Mouse (Mus musculus): ENCODE results near the gene Rpusd3. TPM values are rescaled to one million over a fixed set of nuclear protein-coding genes. Genes with fewer than 3 reads are reported as not detected.

Gene Rpusd3
- total RNA-seq, 2 experiments from 2014 or later, result 31.1 to 32.4 TPM

GRCm38 (mm10) chr6:113429965-113430364 is 10.8 kb upstream of the Rpusd3 start:
- no peak for DNase-seq

- no peak for DNase-seq
Observed at GRCm38 (mm10) chr6:113428006-113428405, 8.9 kb upstream of the Rpusd3 start.

DNA sequence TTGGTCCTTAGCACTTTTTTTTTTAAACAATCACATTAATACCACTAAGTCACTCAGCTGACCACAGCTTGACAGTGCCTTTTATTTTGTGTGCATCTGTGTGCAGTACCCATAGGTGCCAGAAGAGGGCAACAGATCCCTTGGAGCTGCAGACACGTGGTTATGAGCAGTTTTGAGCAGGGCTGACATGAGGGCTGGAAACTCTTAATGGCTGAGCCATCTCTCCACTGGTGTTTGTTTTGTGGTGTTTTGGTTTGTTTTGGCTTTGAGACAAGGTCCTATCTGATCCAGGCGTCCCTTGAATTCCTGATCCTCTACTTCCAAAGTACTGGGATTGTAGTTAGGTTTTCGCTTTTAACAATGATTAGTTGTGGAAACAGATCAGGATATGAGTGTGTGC is 8.3 kb upstream of the Rpusd3 start:
- DNase-seq, result no peak

DNA sequence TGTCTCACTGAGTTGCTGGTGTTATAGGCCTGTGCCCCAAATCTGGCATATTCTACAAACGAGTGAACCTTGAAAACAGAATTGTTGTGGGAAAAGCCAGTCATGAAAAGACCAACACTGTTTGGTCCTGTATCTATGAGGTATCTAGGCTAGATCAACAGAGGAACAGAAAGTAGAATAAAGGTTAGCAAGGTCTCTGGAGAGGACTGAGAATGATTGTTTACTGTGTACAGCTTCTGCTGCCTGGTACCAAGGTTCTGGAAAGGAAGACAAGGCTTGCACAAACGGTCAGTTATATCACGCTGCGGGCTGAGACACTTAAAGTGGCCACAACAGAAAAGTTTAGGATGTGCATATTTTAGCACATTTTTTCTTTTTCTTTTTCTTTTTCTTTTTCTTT is 7.6 kb upstream of the Rpusd3 start:
- no peak for DNase-seq

GRCm38 (mm10) chr6:113424187-113424586 is 5.0 kb upstream of the Rpusd3 start:
- DNase-seq, result no peak

DNA sequence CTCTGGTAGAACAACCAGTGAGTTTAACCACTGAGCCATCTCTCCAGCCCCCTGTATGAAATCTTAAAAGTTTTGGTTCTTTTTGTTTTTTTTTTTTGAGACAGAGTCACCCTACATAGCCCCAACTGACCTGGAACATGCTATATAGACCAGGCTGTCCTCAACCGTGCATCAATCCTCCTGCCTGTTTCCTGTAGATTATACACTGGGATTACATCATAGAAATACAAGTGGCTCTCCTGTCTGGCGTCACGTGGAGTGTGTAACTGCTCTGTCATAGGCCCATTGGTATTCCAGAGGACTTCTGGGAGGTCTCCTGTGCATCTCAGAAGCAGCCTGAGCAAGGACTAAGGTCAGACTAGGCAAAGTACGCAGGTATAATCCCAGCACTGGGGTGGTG is 3.9 kb upstream of the Rpusd3 start:
- no peak for DNase-seq

GRCm38 (mm10) chr6:113418441-113419198 is 520 bp downstream of the Rpusd3 start:
- no peak for DNase-seq

- no peak for DNase-seq
Observed at GRCm38 (mm10) chr6:113416416-113416815, 2.7 kb downstream of the Rpusd3 start.

DNA sequence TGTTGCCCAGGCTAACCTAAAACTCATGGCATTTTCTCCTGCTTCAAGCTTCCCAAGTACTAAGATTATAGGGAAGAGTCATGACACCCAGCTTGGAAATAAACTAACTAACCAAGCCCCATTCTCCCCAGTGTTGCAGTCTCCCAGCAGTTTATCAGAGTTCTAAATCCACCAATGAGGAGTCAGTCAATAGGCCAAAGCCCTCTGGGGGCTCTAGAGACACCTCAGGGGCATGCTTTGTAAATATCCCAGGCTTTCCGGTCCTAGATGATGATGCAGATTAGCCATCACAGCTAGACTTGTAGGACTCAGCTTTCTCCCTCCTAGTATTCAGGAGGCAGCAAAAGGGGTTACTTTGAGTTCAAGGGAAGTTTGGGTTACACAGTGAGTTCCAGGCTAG is 9.1 kb downstream of the Rpusd3 start:
- DNase-seq, result no peak

DNA sequence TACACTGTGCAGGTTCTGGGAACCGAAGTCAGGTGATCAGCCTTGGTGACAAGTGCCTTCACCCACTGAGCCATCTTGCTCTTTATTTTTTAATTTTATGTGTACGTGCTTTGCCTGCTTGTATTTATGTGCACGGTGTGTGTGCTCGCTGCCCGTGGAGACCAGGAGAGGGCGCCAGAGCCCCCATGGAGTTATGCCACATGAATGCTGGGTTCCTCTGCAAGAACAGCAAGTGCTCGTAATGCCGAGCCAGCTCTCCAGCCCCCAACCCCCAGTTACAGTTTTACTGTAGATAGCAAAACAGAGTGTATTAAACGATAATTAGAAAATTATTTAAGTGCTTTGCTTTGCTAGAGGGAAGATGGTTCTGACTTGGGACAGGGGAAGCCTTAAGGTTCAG is 12.5 kb downstream of the Rpusd3 start:
- DNase-seq, result no peak

DNA sequence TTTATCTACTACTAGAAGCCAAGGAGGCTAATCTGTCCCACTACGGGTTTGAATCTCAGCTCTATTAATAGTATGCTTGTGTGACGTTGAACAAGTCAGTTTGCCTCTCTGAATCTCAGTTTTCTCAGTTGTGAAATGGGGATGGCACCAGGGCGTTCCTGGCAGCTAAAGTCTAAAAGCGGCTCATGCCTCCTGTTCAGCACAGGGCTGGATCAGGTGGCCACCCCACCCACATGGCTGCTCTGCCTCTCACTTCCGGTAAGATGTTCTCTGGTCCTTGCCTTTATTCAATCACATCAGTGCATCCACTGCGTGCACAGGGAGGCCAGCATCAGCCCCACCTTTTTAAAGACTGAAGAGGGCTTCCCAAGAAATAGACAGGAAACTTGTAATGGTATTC is 13.7 kb downstream of the Rpusd3 start:
- DNase-seq, result peak in 1 of 2 experiments; percentile 56

DNA sequence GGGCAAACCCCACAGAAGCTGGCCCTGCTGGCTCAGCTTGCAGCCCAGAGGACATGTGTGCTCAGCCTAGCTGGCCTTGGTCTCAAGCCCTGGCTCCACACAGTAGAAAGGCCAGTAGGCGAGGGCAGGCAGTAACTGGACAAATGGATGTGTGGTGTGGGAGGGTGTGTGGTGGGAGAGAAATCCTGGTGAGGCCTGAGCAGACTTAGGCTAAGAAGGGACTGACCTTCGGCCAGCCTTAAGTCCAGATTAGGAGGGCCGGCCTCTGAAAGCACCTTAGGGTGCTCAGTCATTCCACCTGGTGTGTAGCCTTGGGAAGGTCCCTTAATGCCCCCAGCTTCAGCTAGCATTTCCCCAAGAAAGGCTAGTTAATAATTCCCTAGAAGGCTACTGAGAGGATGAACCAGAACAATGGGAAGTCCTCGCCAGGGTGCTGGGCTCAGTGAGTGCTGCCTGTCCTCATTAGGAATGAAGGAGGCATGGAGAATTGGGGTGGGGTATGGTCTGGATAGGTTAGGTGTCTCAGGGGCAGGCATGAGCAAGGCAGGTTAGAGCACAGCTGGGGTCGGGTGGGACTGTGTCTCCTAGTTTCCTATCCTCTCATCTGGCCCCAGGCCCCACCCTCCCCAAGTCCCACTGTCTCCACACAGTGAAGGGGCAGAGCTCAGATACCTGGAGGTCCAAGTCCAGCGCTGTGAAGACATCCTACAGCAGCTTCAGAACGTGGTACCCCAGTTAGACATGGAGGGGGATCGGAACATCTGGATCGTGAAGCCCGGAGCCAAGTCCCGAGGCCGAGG is 14.3 kb downstream of the Rpusd3 start:
- DNase-seq, result no peak

- DNase-seq, result peak; percentile 64 to 75
Observed at GRCm38 (mm10) chr6:113402094-113402493, 17.0 kb downstream of the Rpusd3 start.

DNA sequence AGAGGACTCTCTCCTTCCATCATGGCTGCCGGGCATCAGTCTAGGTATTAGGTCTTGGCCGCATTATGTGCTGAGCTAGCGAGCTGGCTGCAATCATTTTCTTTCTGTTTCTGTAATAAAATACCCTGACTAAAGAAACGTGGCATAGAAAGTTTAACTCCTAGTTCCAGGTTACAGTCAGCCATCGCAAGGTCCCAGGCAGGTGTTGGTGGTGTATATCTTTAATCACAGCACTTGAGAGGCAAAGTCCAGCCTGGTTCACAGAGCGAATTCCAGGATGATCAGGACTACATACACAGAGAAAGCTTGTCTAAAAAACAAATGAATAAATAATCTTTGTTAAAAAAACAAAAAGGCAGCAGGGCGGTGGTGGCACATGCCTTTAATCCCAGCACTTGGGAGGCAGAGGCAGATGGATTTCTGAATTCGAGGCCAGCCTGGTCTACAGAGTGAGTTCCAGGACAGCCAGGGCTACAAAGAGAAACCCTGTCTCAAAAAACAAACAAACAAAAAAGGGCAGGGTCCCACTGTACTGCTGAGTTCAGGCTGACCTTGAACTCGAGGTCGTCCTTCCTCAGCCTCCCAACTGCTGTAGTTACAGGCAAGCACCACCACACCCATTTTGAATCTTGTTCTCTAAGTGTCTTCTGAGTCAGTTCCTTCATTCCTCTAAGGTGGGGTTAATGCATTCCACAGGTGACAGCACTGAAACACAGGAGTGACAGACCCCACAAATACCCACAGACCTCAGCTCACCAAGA is 22.7 kb downstream of the Rpusd3 start:
- no peak for DNase-seq

DNA sequence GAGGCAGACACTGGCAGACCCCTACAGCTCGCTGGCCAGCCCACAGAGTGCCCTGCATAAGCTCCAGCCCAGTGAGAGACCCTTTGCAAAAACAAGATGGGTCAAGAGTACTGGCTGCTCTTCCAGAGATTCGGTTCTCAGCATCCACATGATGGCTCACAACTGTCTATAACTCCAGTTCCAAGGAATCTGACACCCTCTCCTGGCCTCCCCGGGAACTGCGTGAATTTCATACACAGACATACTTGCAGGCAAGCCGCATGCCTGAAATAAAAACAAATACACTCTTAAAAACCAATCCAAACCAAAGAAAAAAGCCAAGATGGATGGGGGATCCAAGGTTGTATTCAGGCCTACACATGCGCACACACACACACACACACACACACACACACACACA is 23.6 kb downstream of the Rpusd3 start:
- no peak for DNase-seq

DNA sequence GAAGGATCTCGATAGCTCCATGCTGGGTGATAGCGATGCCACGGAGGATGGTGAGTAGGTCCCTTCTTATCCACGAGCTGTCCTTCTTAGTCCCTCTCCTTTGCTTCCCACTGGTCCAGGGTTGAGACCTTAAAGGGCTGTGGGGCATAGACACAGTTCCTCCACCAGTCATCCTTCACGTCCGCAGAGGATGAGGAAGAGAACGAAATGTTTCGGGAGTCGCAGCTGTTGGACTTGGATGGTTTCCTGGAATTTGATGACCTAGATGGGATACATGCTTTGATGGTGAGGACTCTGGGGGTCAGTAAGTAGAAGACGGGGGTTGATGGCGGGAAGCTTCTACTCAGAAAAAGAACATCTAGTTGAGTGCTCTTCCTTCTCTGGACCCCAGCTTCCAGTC is 24.3 kb downstream of the Rpusd3 start:
- DNase-seq, result no peak

GRCm38 (mm10) chr6:113393951-113394350 is 25.2 kb downstream of the Rpusd3 start:
- no peak for DNase-seq

- peak; percentile 61 to 70 for DNase-seq
Observed at GRCm38 (mm10) chr6:113392387-113393071, 26.6 kb downstream of the Rpusd3 start.

DNA sequence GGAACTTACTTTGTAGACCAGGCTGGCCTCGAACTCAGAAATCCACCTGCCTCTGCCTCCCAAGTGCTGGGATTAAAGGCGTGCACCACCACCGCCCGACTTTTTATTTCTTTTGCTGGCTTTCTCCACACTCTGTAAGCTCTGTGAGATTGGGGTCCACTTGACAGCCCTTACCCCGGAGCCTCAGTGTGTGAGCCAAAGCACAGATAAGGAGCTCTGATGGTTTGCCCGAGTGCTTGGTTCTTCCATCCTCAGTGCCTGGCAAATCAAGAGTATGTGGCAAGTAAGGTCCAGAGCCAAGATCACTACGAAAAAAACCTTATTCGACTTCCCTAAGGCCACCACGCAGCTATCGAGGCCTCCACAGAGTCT is 27.1 kb downstream of the Rpusd3 start:
- DNase-seq, result no peak

- DNase-seq, result no peak
Observed at GRCm38 (mm10) chr6:113390715-113391114, 28.4 kb downstream of the Rpusd3 start.

- DNase-seq, result no peak
Observed at GRCm38 (mm10) chr6:113388960-113389359, 30.2 kb downstream of the Rpusd3 start, which contains the start of gene Ttll3. Gene Ttll3, plus strand, starts transcription at chr6:113389260.

DNA sequence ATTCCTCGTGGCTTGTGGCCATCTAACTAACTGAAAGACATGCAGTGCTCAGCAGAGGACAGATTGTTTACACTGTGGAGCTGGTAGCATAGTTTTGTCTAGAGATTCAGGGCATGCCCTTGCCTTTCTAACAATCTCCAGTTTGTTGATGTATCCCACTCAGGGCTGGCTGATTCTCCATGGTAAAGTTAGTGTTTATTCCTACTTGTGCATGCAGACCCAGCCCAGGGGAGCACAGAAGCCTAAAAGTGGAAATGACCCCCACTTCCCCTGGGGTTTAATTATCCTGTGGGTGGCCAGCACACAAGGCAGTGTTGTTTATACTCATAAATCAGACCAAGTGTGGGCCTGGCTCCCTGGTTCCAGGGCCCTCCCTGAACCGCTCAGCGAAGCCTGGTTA is 33.1 kb downstream of the Rpusd3 start:
- DNase-seq, result no peak

Measured in layer of hippocampus, postnatal 36 days (tissue).